Mouse (Mus musculus): ENCODE data around the gene Hmgb4. TPM values are rescaled to one million over a fixed set of nuclear protein-coding genes. Genes with fewer than 3 reads are reported as not detected.

Gene Hmgb4
- polyA plus RNA-seq, 1 experiment = not detected

DNA sequence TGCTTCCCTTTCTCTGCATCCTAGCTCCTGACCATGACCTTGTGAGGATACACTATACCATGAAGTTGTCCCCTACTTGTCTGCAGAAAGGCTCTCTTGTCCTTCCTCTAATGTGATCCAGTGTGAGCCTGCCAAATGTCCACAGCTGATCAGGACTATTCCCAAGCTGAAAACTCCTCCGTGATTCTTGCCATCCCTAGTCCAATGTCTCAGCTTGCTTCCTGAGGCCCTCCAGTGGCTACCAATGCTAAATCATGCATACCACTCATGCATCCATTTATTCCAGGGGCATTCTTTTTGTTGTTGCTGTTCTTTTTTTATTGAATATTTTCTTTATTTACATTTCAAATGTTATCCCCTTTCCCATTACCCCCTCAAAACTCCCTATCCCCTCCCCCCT lies 21.6 kb downstream of the Hmgb4 start:
- no peaks in the 10 kb centered on the region for H3K27me3 ChIP-seq (ENCODE audit: control insufficient read depth)
- no peaks in the 10 kb centered on the region for H3K4me1 ChIP-seq (ENCODE audit: control insufficient read depth)
- H3K9me3 ChIP-seq (ENCODE audit: control insufficient read depth, low read length) = peaks cover 19% of the 10 kb centered on the region
- TF ChIP-seq GATA1 (IDR thresholded peaks at IDR 0.05; ENCODE audit: low read length) = no peak
- TF ChIP-seq TAL1 (IDR thresholded peaks at IDR 0.05; ENCODE audit: low read length) = no peak
- no peak overlapping the region for H3K4me3 ChIP-seq (replicated peaks)
- no peaks in the 10 kb centered on the region for H3K36me3 ChIP-seq (ENCODE audit: control insufficient read depth)

- no peak overlapping the region for H3K4me3 ChIP-seq (replicated peaks)
- no peaks in the 10 kb centered on the region for H3K27me3 ChIP-seq (ENCODE audit: control insufficient read depth)
- H3K36me3 ChIP-seq (ENCODE audit: control insufficient read depth) = no peaks in the 10 kb centered on the region
- TF ChIP-seq GATA1 (IDR thresholded peaks at IDR 0.05; ENCODE audit: low read length) (no peak), TAL1 (IDR thresholded peaks at IDR 0.05; ENCODE audit: low read length) (no peak)
- peaks cover 50% of the 10 kb centered on the region for H3K9me3 ChIP-seq (ENCODE audit: control insufficient read depth, low read length)
- no peaks in the 10 kb centered on the region for H3K4me1 ChIP-seq (ENCODE audit: control insufficient read depth)
Measured at GRCm38 (mm10) chr4:128233458-128233857, 27.3 kb downstream of the Hmgb4 start.

DNA sequence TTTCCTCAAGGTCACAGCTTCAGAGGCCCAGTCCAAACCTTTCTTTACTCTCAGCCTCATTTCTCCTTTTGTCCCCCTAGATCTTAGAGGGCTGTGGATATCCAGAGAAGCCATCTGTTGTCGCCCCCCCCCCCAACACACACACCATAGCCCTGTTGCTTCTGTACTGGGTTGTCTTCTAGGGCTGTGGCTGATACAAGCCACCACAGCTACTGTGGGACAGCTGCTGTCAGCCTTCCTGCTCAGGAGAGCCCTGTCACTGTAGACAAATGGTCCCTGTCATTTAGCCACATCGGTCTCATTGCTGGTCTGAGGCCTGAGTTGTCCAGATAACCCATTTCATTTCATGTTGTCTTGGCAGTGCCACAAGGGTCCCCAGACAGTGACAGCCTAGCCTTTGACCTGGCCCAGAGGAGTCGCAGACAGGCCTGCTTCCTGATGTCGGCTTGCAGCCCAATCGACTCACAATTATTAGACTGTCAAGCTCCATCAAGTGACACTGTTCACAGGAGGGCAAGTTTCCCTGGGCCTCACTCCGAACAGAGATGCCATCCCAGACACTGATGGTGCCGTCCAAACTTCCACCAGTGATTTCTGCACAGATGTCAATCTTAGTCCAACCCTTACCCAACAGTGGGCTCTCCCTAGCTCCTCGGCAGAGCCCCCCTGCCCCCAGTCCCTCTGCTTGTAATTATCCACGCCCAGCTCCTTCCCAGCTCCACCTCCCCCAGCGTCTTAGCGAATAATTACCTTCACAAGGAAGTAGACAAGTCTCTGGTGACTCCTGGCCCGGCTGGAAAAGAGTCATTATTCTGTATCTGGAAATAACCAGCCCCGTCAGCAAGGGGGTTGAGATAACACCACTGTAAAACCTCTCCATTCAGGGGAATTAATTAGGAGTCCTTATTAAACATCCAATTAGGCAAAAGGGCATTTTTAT lies 33.1 kb downstream of the Hmgb4 start:
- Histone ChIP-seq H3K4me1 (ENCODE audit: control insufficient read depth) (no peaks in the 10 kb centered on the region), H3K4me3 (replicated peaks) (no peak overlapping the region), H3K9me3 (ENCODE audit: control insufficient read depth, low read length) (peaks cover 48% of the 10 kb centered on the region), H3K36me3 (ENCODE audit: control insufficient read depth) (no peaks in the 10 kb centered on the region), H3K27me3 (ENCODE audit: control insufficient read depth) (no peaks in the 10 kb centered on the region)
- TF ChIP-seq TAL1 (IDR thresholded peaks at IDR 0.05; ENCODE audit: low read length) = no peak
- no peak for TF ChIP-seq GATA1 (IDR thresholded peaks at IDR 0.05; ENCODE audit: low read length)

- H3K4me1 ChIP-seq (ENCODE audit: control insufficient read depth) = no peaks in the 10 kb centered on the region
- no peaks in the 10 kb centered on the region for H3K36me3 ChIP-seq (ENCODE audit: control insufficient read depth)
- no peak for TF ChIP-seq TAL1 (IDR thresholded peaks at IDR 0.05; ENCODE audit: low read length)
- TF ChIP-seq GATA1 (IDR thresholded peaks at IDR 0.05; ENCODE audit: low read length) = no peak
- H3K9me3 ChIP-seq (ENCODE audit: control insufficient read depth, low read length) = peaks cover 31% of the 10 kb centered on the region
- H3K27me3 ChIP-seq (ENCODE audit: control insufficient read depth) = no peaks in the 10 kb centered on the region
- no peak overlapping the region for H3K4me3 ChIP-seq (replicated peaks)
Measured at GRCm38 (mm10) chr4:128224453-128224852, 36.3 kb downstream of the Hmgb4 start.

GRCm38 (mm10) chr4:128217991-128218595 lies 42.7 kb downstream of the Hmgb4 start:
- Histone ChIP-seq H3K27me3 (ENCODE audit: control insufficient read depth) (no peaks in the 10 kb centered on the region), H3K9me3 (ENCODE audit: control insufficient read depth, low read length) (peaks cover 40% of the 10 kb centered on the region), H3K4me1 (ENCODE audit: control insufficient read depth) (no peaks in the 10 kb centered on the region), H3K4me3 (replicated peaks) (no peak overlapping the region), H3K36me3 (ENCODE audit: control insufficient read depth) (no peaks in the 10 kb centered on the region)
- no peak for TF ChIP-seq TAL1 (IDR thresholded peaks at IDR 0.05; ENCODE audit: low read length)
- TF ChIP-seq GATA1 (IDR thresholded peaks at IDR 0.05; ENCODE audit: low read length) = no peak
